Comparison of ENCODE assay signal across 8 mouse cellular contexts in the genomic region with DNA sequence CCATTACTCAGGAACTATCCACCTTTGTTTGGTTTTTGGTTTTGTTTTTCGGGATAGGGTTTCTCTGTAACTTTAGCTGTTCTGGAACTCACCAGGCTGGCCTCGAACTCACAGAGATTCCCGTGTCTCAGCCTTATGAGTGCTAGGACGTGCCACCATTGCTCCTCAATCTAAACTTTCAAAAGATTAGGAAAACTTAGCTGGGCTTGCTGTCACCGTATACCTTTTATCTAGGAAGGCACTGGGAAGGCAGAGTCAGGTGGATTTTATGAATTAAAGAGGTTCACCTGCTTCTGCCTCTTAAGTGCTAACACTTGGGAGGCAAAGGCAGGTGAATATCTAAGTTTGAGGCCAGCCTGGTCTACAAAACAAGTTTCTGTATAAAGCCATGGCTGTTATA. TPM values are rescaled to one million over a fixed set of nuclear protein-coding genes. Genes with fewer than 3 reads are reported as not detected.
A peak's percentile ranks its signal among the peaks of the same experiment; 100 is the strongest.
DNase-seq lines count a peak whose midpoint lies in the region; ATAC-seq and TF ChIP-seq lines count a peak whose summit lies in the region.

No protein-coding gene starts in this region.

- no peaks in the 10 kb centered on the region for H3K27me3 ChIP-seq in lung, embryonic 14.5 days (ENCODE audit: insufficient read depth, low read length)
- no peaks in the 10 kb centered on the region for H3K27me3 ChIP-seq in embryonic facial prominence, embryonic 15.5 days
- H3K27me3 ChIP-seq in intestine, embryonic 16.5 days (replicated peaks; ENCODE audit: control insufficient read depth, insufficient read depth, low read length): no peaks in the 10 kb centered on the region
- no peaks in the 10 kb centered on the region for H3K27me3 ChIP-seq in neural tube, embryonic 13.5 days

- H3K9ac ChIP-seq in lung, embryonic 14.5 days: peak overlapping the region; percentile 100
- peak overlapping the region; percentile 97 for H3K9ac ChIP-seq in embryonic facial prominence, embryonic 15.5 days
- peak overlapping the region; percentile 100 for H3K9ac ChIP-seq in intestine, embryonic 16.5 days (ENCODE audit: low read depth, low read length)
- peak overlapping the region; percentile 100 for H3K9ac ChIP-seq in neural tube, embryonic 13.5 days

- H3K9me3 ChIP-seq in lung, embryonic 14.5 days (ENCODE audit: low read depth, low read length): no peaks in the 10 kb centered on the region
- no peaks in the 10 kb centered on the region for H3K9me3 ChIP-seq in embryonic facial prominence, embryonic 15.5 days (replicated peaks)
- no peaks in the 10 kb centered on the region for H3K9me3 ChIP-seq in intestine, embryonic 16.5 days (ENCODE audit: control insufficient read depth, low read length)
- no peaks in the 10 kb centered on the region for H3K9me3 ChIP-seq in neural tube, embryonic 13.5 days

- peaks cover 9% of the 10 kb centered on the region; the same call in 1 of the 2 replicates for H3K36me3 ChIP-seq in lung, embryonic 14.5 days (ENCODE audit: insufficient read depth)
- no peaks in the 10 kb centered on the region for H3K36me3 ChIP-seq in embryonic facial prominence, embryonic 15.5 days
- no peaks in the 10 kb centered on the region for H3K36me3 ChIP-seq in intestine, embryonic 16.5 days (ENCODE audit: control insufficient read depth, insufficient read depth, low read length)
- no peaks in the 10 kb centered on the region for H3K36me3 ChIP-seq in neural tube, embryonic 13.5 days

- H3K4me3 ChIP-seq in lung, embryonic 14.5 days (ENCODE audit: low read depth, low read length): peak overlapping the region; percentile 99
- H3K4me3 ChIP-seq in embryonic facial prominence, embryonic 15.5 days (replicated peaks): peak overlapping the region; percentile 89
- H3K4me3 ChIP-seq in intestine, embryonic 16.5 days (ENCODE audit: low read length): peak overlapping the region; percentile 99
- H3K4me3 ChIP-seq in neural tube, embryonic 13.5 days: peak overlapping the region; percentile 99

- no peak for ATAC-seq in lung, embryonic 14.5 days (ENCODE audit: insufficient read depth)
- ATAC-seq in embryonic facial prominence, embryonic 15.5 days (ENCODE audit: insufficient number of reproducible peaks, low FRiP score, low TSS enrichment, low read depth): no peak
- no peak for ATAC-seq in intestine, embryonic 16.5 days
- ATAC-seq in neural tube, embryonic 13.5 days (ENCODE audit: low read depth): no peak

- peak overlapping the region; percentile 98 for H3K27ac ChIP-seq in lung, embryonic 14.5 days (ENCODE audit: low read depth)
- H3K27ac ChIP-seq in embryonic facial prominence, embryonic 15.5 days (replicated peaks): peak overlapping the region; percentile 96
- peak overlapping the region; percentile 95 for H3K27ac ChIP-seq in intestine, embryonic 16.5 days (ENCODE audit: low read length)
- peak overlapping the region; percentile 99 for H3K27ac ChIP-seq in neural tube, embryonic 13.5 days (replicated peaks)

- H3K4me2 ChIP-seq in lung, embryonic 14.5 days: peak overlapping the region; percentile 78
- H3K4me2 ChIP-seq in embryonic facial prominence, embryonic 15.5 days (replicated peaks): peak overlapping the region; percentile 60
- H3K4me2 ChIP-seq in intestine, embryonic 16.5 days (ENCODE audit: low read depth, low read length): peak overlapping the region; percentile 81
- peak overlapping the region; percentile 80 for H3K4me2 ChIP-seq in neural tube, embryonic 13.5 days

- peaks cover 10% of the 10 kb centered on the region; the same call in 1 of the 2 replicates for H3K4me1 ChIP-seq in lung, embryonic 14.5 days (ENCODE audit: insufficient read depth)
- peaks cover 25% of the 10 kb centered on the region for H3K4me1 ChIP-seq in embryonic facial prominence, embryonic 15.5 days
- H3K4me1 ChIP-seq in intestine, embryonic 16.5 days (ENCODE audit: control insufficient read depth, insufficient read depth, low read length): peaks cover 13% of the 10 kb centered on the region
- H3K4me1 ChIP-seq in neural tube, embryonic 13.5 days (replicated peaks): peaks cover 48% of the 10 kb centered on the region

- TF ChIP-seq CTCF in lung, embryonic 14.5 days (IDR thresholded peaks at IDR 0.05; ENCODE audit: low read depth): no peak

- WGBS in lung, embryonic 14.5 days: 33% methylated on average over 5 of the region's 5 CpGs
- 35% methylated on average over 5 of the region's 5 CpGs for WGBS in embryonic facial prominence, embryonic 15.5 days
- 33% methylated on average over 5 of the region's 5 CpGs for WGBS in intestine, embryonic 16.5 days
- whole genome bisulfite sequencing in neural tube, embryonic 13.5 days: 46% methylated on average over 5 of the region's 5 CpGs

- no peak for DNase-seq in lung, embryonic 14.5 days
- DNase-seq in lung, postnatal 10 days: no peak
- no peak for DNase-seq in spleen, postnatal 36 days (ENCODE audit: low spot score in 2 of 2)
- DNase-seq in kidney, adult 18-20 months: no peak
- no peak for DNase-seq in right cerebral cortex, adult 2 months (ENCODE audit: low spot score in 2 of 2)

RNA-seq across cellular contexts. Expression of a gene that starts 0.8 kb away (rescaled TPM):
- 93.2 and 95.8 TPM in 2 replicates for polyA plus RNA-seq in lung, embryonic 14.5 days (2014; fragmentation: Nextera tagmentation; extraction: Ambion mirVana)
- polyA plus RNA-seq in embryonic facial prominence, embryonic 15.5 days (2015; fragmentation: Nextera tagmentation; extraction: Ambion mirVana): 106 and 112 TPM in 2 replicates
- 65.5 and 74.6 TPM in 2 replicates for polyA plus RNA-seq in intestine, embryonic 16.5 days (2015; fragmentation: Nextera tagmentation; extraction: Ambion mirVana)
- 146 and 151 TPM in 2 replicates for polyA plus RNA-seq in neural tube, embryonic 13.5 days (2015; fragmentation: Nextera tagmentation; extraction: Ambion mirVana)

RNA-seq across cellular contexts. Expression of a gene that starts 5.2 kb away (rescaled TPM):
- polyA plus RNA-seq in lung, embryonic 14.5 days (2014; fragmentation: Nextera tagmentation; extraction: Ambion mirVana): 29.8 and 30.9 TPM in 2 replicates
- 22.9 and 24.5 TPM in 2 replicates for polyA plus RNA-seq in embryonic facial prominence, embryonic 15.5 days (2015; fragmentation: Nextera tagmentation; extraction: Ambion mirVana)
- polyA plus RNA-seq in intestine, embryonic 16.5 days (2015; fragmentation: Nextera tagmentation; extraction: Ambion mirVana): 11.8 and 11.9 TPM in 2 replicates
- polyA plus RNA-seq in neural tube, embryonic 13.5 days (2015; fragmentation: Nextera tagmentation; extraction: Ambion mirVana): 21.0 and 21.8 TPM in 2 replicates

RNA-seq across cellular contexts. Expression of a gene that starts 41.0 kb away (rescaled TPM):
- polyA plus RNA-seq in lung, embryonic 14.5 days (2014; fragmentation: Nextera tagmentation; extraction: Ambion mirVana): 0.41 and 0.68 TPM in 2 replicates
- 0.60 TPM in 1 of 2 replicates, not detected in the other for polyA plus RNA-seq in embryonic facial prominence, embryonic 15.5 days (2015; fragmentation: Nextera tagmentation; extraction: Ambion mirVana)
- polyA plus RNA-seq in intestine, embryonic 16.5 days (2015; fragmentation: Nextera tagmentation; extraction: Ambion mirVana): 92.1 and 137 TPM in 2 replicates
- polyA plus RNA-seq in neural tube, embryonic 13.5 days (2015; fragmentation: Nextera tagmentation; extraction: Ambion mirVana): 0.27 TPM in 1 of 2 replicates, not detected in the other

Comparison
In these comparisons a context has a peak if more than half of its experiments do, and no peak if none do; other contexts are left out.
1. RNA of a gene that starts 41.0 kb away (polyA plus RNA-seq): 92.1 to 137 TPM in intestine, embryonic 16.5 days; 0.60 TPM in embryonic facial prominence, embryonic 15.5 days, 0.41 to 0.68 TPM in lung, embryonic 14.5 days and 0.27 TPM in neural tube, embryonic 13.5 days; every median in the first group is over 10 times any median in the second.
2. Peak in every context shown above with its lines, with median percentiles within 50 percentile points of each other: H3K27ac ChIP-seq, H3K4me2 ChIP-seq, H3K4me3 ChIP-seq and H3K9ac ChIP-seq.